Mouse (Mus musculus) heart, postnatal 0 days (tissue): ENCODE measurements at regions not wholly inside any gene's neighbourhood (a gene's known extent, or its start where the extent isn't known, plus 50 kb on each side); places are given as distances from the start of the nearest gene placed in this dataset.

Experiments
- ATAC-seq: fragments of 200-750 bp; cut with Nextera tagmentation; 2 replicates; pipeline ENCODE4 v1.8.0; 2017; ENCODE audit warnings: low read depth, moderate number of reproducible peaks, moderate library complexity; ENCODE audit not compliant: insufficient read depth
- DNase-seq: peaks from one replicate; pipeline ENCODE4 v3.0.0-alpha.2; 2016; ENCODE audit warnings: low spot score
- H3K27ac ChIP-seq: fragments of 300-500 bp; sonication (generic); 2 replicates; pipeline ENCODE4 v1.5.1; 2014; ENCODE audit warnings: low read depth, mild to moderate bottlenecking
- H3K27me3 ChIP-seq: fragments of 300-500 bp; sonication (generic); 2 replicates; pipeline ENCODE4 v1.6.1; 2014; ENCODE audit warnings: low read length, mixed read lengths; ENCODE audit not compliant: control insufficient read depth, insufficient read depth
- H3K36me3 ChIP-seq: fragments of 300-500 bp; sonication (generic); replicated peaks from 2 replicates; pipeline ENCODE4 v1.6.1; 2014; ENCODE audit warnings: low read length, mixed read lengths; ENCODE audit not compliant: control insufficient read depth, insufficient read depth
- H3K4me1 ChIP-seq: fragments of 300-500 bp; sonication (generic); 2 replicates; pipeline ENCODE4 v1.6.1; 2014; ENCODE audit warnings: antibody characterized with exemption; ENCODE audit not compliant: control insufficient read depth, insufficient read depth
- H3K4me2 ChIP-seq: fragments of 300-500 bp; sonication (generic); 2 replicates; pipeline ENCODE4 v1.6.1; 2014; ENCODE audit warnings: low read depth, mild to moderate bottlenecking, low read length, moderate library complexity
- H3K4me3 ChIP-seq: fragments of 300-500 bp; sonication (generic); 2 replicates; pipeline ENCODE4 v1.5.1; 2014; ENCODE audit warnings: low read depth, low read length
- H3K9ac ChIP-seq: fragments of 300-500 bp; sonication (generic); replicated peaks from 2 replicates; pipeline ENCODE4 v1.6.1; 2014; ENCODE audit warnings: low read depth, low read length, mixed read lengths
- H3K9me3 ChIP-seq: fragments of 300-500 bp; sonication (generic); replicated peaks from 2 replicates; pipeline ENCODE4 v1.6.1; 2016; ENCODE audit warnings: low read length; ENCODE audit not compliant: control insufficient read depth
- CTCF ChIP-seq: IDR thresholded peaks from 2 replicates; pipeline ENCODE4 v1.5.1; 2016; ENCODE audit warnings: antibody characterized with exemption, control low read depth, low read depth
- EP300 ChIP-seq: IDR thresholded peaks from 2 replicates; pipeline ENCODE4 v1.6.1; 2016; ENCODE audit warnings: antibody characterized with exemption, low read depth
- WGBS: fragments of 180-500 bp; shearing (Covaris S2); extraction: QIAGEN DNeasy Blood & Tissue Kit; methylation state at CpG from one replicate; pipeline ENCODE4 v1.1.7; 2014; 5-methylcytosine and 5-hydroxymethylcytosine counted together

GRCm38 (mm10) chr8:128002806-128003205, 355.6 kb upstream of the Nrp1 start:
- Histone ChIP-seq H3K4me3 (no peak overlapping the region), H3K9me3 (no peaks in the 10 kb centered on the region), H3K27me3 (no peaks in the 10 kb centered on the region), H3K9ac (no peak overlapping the region), H3K27ac (no peak overlapping the region), H3K4me1 (peaks cover 7% of the 10 kb centered on the region; the same call in 1 of the 2 replicates), H3K4me2 (no peak overlapping the region), H3K36me3 (no peaks in the 10 kb centered on the region)
- ATAC-seq: no peak
- TF ChIP-seq EP300 (no peak), CTCF (no peak)
- DNase-seq: no peak
- WGBS: 91% methylated on average over 1 of the region's 1 CpGs

GRCm38 (mm10) chr8:128003385-128003784, 355.0 kb upstream of the Nrp1 start:
- H3K4me1 ChIP-seq: peaks cover 7% of the 10 kb centered on the region; the same call in 1 of the 2 replicates
- no peak overlapping the region for H3K4me2 ChIP-seq
- H3K27me3 ChIP-seq: no peaks in the 10 kb centered on the region
- DNase-seq: no peak
- ATAC-seq: no peak
- no peak overlapping the region for H3K9ac ChIP-seq
- no peaks in the 10 kb centered on the region for H3K36me3 ChIP-seq
- no peaks in the 10 kb centered on the region for H3K9me3 ChIP-seq
- H3K4me3 ChIP-seq: no peak overlapping the region
- TF ChIP-seq EP300 (no peak), CTCF (no peak)
- WGBS: 73% methylated on average over 1 of the region's 1 CpGs
- H3K27ac ChIP-seq: no peak overlapping the region

DNA sequence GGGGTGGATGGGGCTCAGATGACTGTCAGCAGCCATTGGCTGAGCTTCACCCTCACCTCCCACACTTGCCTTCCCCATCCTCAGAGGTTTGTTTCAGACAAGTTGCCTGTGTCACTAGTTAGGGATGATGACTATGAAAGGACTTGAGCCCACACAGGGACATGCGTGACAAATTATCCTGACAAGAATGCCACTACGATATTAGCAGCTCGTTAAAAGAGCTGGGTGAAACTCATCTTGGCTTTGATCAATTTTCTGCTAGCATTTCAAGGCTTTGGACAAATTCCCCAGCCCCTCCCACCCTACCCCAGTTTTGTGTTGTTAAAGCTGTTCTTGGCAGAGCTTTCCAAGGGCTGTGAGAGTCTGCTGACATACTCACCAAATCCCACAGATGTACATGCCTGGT, 354.5 kb upstream of the Nrp1 start:
- peaks cover 7% of the 10 kb centered on the region; the same call in 1 of the 2 replicates for H3K4me1 ChIP-seq
- H3K4me2 ChIP-seq: no peak overlapping the region
- TF ChIP-seq CTCF (no peak), EP300 (no peak)
- DNase-seq (no peak), ATAC-seq (no peak)
- H3K4me3 ChIP-seq: no peak overlapping the region
- no peaks in the 10 kb centered on the region for H3K36me3 ChIP-seq
- H3K27me3 ChIP-seq: no peaks in the 10 kb centered on the region
- H3K9ac ChIP-seq: no peak overlapping the region
- WGBS: 80% methylated on average over 3 of the region's 3 CpGs
- H3K27ac ChIP-seq: no peak overlapping the region
- no peaks in the 10 kb centered on the region for H3K9me3 ChIP-seq

- 95% methylated on average over 6 of the region's 6 CpGs for WGBS
- no peaks in the 10 kb centered on the region for H3K27me3 ChIP-seq
- no peak overlapping the region for H3K4me3 ChIP-seq
- H3K9ac ChIP-seq: no peak overlapping the region
- TF ChIP-seq CTCF (no peak), EP300 (no peak)
- no peaks in the 10 kb centered on the region for H3K4me1 ChIP-seq
- DNase-seq (no peak), ATAC-seq (no peak)
- no peaks in the 10 kb centered on the region for H3K9me3 ChIP-seq
- no peak overlapping the region for H3K27ac ChIP-seq
- no peak overlapping the region for H3K4me2 ChIP-seq
- no peaks in the 10 kb centered on the region for H3K36me3 ChIP-seq
Observed at GRCm38 (mm10) chr8:128009393-128010010, 348.9 kb upstream of the Nrp1 start.

GRCm38 (mm10) chr8:128017171-128017570, 341.2 kb upstream of the Nrp1 start:
- H3K4me2 ChIP-seq: no peak overlapping the region
- no peaks in the 10 kb centered on the region for H3K9me3 ChIP-seq
- no peaks in the 10 kb centered on the region for H3K36me3 ChIP-seq
- no peaks in the 10 kb centered on the region for H3K4me1 ChIP-seq
- DNase-seq (no peak), ATAC-seq (no peak)
- WGBS: 62% methylated on average over 8 of the region's 8 CpGs
- TF ChIP-seq EP300 (no peak), CTCF (no peak)
- H3K9ac ChIP-seq: no peak overlapping the region
- H3K4me3 ChIP-seq: no peak overlapping the region
- no peaks in the 10 kb centered on the region for H3K27me3 ChIP-seq
- H3K27ac ChIP-seq: no peak overlapping the region

- no peaks in the 10 kb centered on the region for H3K27me3 ChIP-seq
- 80% methylated on average over 2 of the region's 2 CpGs for whole genome bisulfite sequencing
- H3K9ac ChIP-seq: no peak overlapping the region
- no peak overlapping the region for H3K27ac ChIP-seq
- H3K4me2 ChIP-seq: no peak overlapping the region
- DNase-seq: no peak
- ATAC-seq: no peak
- no peaks in the 10 kb centered on the region for H3K9me3 ChIP-seq
- H3K36me3 ChIP-seq: no peaks in the 10 kb centered on the region
- no peak overlapping the region for H3K4me3 ChIP-seq
- H3K4me1 ChIP-seq: peaks cover 16% of the 10 kb centered on the region
- TF ChIP-seq EP300: no peak
- TF ChIP-seq CTCF: no peak
Observed at GRCm38 (mm10) chr8:128023661-128024060, 334.7 kb upstream of the Nrp1 start.
